ENCODE assay signal across 8 mouse cellular contexts in genomic region chr2:72620182-72620652, GRCm38 (mm10).
DNase-seq lines count a peak whose midpoint lies in the region; ATAC-seq lines count a peak whose summit lies in the region.

No protein-coding gene starts in this region.

- H3K4me3 ChIP-seq in hindbrain, embryonic 12.5 days: peak overlapping the region; percentile 2; the same call in 1 of the 2 replicates
- H3K4me3 ChIP-seq in midbrain, embryonic 11.5 days (ENCODE audit: low read depth, low read length): no peak overlapping the region

- DNase-seq in ZHBTc4 (ENCODE audit: low read depth, low spot score): peak; percentile 7
- peak; percentile 58 for DNase-seq in embryo, embryonic 11 days
- peak; percentile 94 for DNase-seq in midbrain, embryonic 11.5 days (ENCODE audit: low spot score, missing footprints)
- DNase-seq in cerebellum, postnatal 10 days: no peak
- no peak for DNase-seq in layer of hippocampus, postnatal 25 days (ENCODE audit: extremely low spot score in 1 of 2, low spot score in 1 of 2)
- no peak for DNase-seq in ovary, postnatal 10 days (ENCODE audit: low spot score)
- no peak for DNase-seq in cerebellum, postnatal 25 days

- WGBS in hindbrain, embryonic 12.5 days: 2% methylated on average over 9 of the region's 9 CpGs
- WGBS in midbrain, embryonic 11.5 days: 2% methylated on average over 9 of the region's 9 CpGs

- H3K4me1 ChIP-seq in hindbrain, embryonic 12.5 days: peaks cover 12% of the 10 kb centered on the region
- H3K4me1 ChIP-seq in midbrain, embryonic 11.5 days (ENCODE audit: control insufficient read depth, insufficient read depth, low read length): peaks cover 7% of the 10 kb centered on the region; the same call in 1 of the 2 replicates

- H3K27me3 ChIP-seq in hindbrain, embryonic 12.5 days: peaks cover 7% of the 10 kb centered on the region; the same call in 1 of the 2 replicates
- H3K27me3 ChIP-seq in midbrain, embryonic 11.5 days (ENCODE audit: control insufficient read depth, insufficient read depth, low read length): peaks cover 4% of the 10 kb centered on the region; the same call in 1 of the 2 replicates

- H3K9ac ChIP-seq in hindbrain, embryonic 12.5 days: no peak overlapping the region
- H3K9ac ChIP-seq in midbrain, embryonic 11.5 days (ENCODE audit: low read length): peak overlapping the region; percentile 11; the same call in 1 of the 2 replicates

- ATAC-seq in hindbrain, embryonic 12.5 days (ENCODE audit: low FRiP score): no peak
- peak; percentile 40; the same call in 1 of the 2 replicates for ATAC-seq in midbrain, embryonic 11.5 days (ENCODE audit: low FRiP score)

- peak overlapping the region; percentile 45 for H3K4me2 ChIP-seq in hindbrain, embryonic 12.5 days (replicated peaks)
- H3K4me2 ChIP-seq in midbrain, embryonic 11.5 days: peak overlapping the region; percentile 27

- H3K27ac ChIP-seq in hindbrain, embryonic 12.5 days: no peak overlapping the region
- no peak overlapping the region for H3K27ac ChIP-seq in midbrain, embryonic 11.5 days (ENCODE audit: low read depth, low read length)

- no peaks in the 10 kb centered on the region for H3K9me3 ChIP-seq in hindbrain, embryonic 12.5 days (replicated peaks)
- no peaks in the 10 kb centered on the region for H3K9me3 ChIP-seq in midbrain, embryonic 11.5 days (ENCODE audit: control insufficient read depth, low read length)

- H3K36me3 ChIP-seq in hindbrain, embryonic 12.5 days: no peaks in the 10 kb centered on the region
- no peaks in the 10 kb centered on the region for H3K36me3 ChIP-seq in midbrain, embryonic 11.5 days (ENCODE audit: control insufficient read depth, insufficient read depth, low read length)

Comparison
In these comparisons a context has a peak if more than half of its experiments do, and no peak if none do; other contexts are left out.
1. DNase-seq: peak in ZHBTc4 (single experiment), embryo, embryonic 11 days (single experiment) and midbrain, embryonic 11.5 days (single experiment); none in cerebellum, postnatal 10 days (0 of 2), layer of hippocampus, postnatal 25 days (0 of 2), ovary, postnatal 10 days (single experiment) and cerebellum, postnatal 25 days (0 of 2).